Mouse (Mus musculus) lung, postnatal 10 days (tissue): Measurements from ENCODE around the gene Arid1b.
A peak's percentile ranks its signal among the peaks of the same experiment; 100 is the strongest.

ENCODE experiments used
- DNase-seq: peaks from one replicate; pipeline ENCODE4 v3.0.0; 2021

The Arid1b gene

GRCm38 (mm10) chr17:5221558-5221957 is 227.4 kb downstream of the Arid1b start:
- DNase-seq = no peak

- DNase-seq = no peak
Observed at GRCm38 (mm10) chr17:5222827-5223226, 228.7 kb downstream of the Arid1b start.

GRCm38 (mm10) chr17:5224932-5225331 is 230.8 kb downstream of the Arid1b start:
- DNase-seq = no peak

- DNase-seq = no peak
Observed at GRCm38 (mm10) chr17:5227136-5227535, 233.0 kb downstream of the Arid1b start.

GRCm38 (mm10) chr17:5227950-5228615 is 234.0 kb downstream of the Arid1b start:
- no peak for DNase-seq

DNA sequence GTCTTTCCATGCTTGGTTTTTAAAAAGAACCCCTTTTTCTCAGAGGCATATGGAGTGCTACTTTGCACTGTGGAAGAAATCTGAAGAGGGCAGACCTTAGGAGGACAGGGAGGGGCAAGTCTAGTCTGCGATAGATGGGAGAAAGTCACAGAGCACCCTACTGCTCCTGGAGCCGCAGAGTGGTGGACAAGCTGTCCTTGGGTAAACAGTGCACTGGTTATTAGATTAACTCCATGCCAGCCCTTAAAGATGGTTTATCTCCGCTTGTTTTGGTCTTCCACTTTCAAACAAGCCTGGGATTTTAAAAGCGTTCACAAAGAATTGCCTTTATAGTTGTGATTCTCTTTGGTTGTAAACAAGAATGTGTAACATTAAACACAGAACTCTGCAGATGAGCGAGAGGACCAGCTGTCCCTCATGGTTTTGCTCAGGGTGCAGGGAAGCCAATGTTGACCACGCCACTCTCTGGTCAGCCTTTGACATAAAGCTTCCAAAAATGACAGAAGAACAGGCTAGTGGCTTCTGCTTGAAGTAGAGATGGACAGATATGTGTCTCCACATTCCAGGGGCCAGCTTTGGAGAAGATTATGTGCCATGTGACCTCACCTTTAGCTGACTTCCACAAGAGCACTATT is 234.6 kb downstream of the Arid1b start:
- no peak for DNase-seq

DNA sequence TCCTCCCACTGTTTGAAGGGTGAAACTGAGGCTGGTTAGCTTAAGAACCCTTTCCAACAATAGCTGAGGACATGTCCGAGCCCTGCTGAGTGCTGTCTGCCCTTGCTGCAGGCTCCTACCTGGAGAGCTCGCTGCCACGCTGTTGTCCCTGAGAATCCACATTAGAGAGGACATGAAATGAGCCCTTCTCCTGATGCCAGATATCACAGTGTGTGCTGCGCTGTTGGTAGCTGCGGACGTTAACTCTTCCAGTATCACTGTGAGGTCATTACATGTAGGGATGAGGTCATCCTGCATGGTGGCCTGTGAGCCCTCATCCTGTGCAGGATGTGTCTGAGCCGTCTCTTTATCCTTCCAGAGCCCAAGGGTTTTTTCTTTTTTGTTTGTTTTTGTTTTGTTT is 235.9 kb downstream of the Arid1b start:
- no peak for DNase-seq

DNA sequence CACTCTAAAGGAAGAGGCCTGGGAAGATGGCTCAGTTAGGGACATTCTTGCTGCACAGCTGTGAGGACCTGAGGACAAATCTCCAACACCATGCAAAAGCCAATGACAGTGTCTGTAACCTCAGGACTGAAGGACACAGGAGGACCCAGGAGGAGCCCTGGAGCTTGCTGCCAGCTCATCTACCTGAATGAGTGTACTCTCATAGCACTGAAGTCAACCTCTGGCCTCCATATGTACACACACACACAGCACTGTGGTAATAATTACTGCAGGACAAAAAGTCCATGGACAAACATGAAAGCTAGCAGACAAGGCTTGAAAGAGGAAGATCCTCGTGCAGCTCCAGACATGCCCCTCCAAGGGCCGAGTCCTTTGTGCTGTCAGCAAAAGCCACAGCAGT is 238.0 kb downstream of the Arid1b start:
- no peak for DNase-seq

- DNase-seq = no peak
Observed at GRCm38 (mm10) chr17:5233991-5234390, 239.9 kb downstream of the Arid1b start.

DNA sequence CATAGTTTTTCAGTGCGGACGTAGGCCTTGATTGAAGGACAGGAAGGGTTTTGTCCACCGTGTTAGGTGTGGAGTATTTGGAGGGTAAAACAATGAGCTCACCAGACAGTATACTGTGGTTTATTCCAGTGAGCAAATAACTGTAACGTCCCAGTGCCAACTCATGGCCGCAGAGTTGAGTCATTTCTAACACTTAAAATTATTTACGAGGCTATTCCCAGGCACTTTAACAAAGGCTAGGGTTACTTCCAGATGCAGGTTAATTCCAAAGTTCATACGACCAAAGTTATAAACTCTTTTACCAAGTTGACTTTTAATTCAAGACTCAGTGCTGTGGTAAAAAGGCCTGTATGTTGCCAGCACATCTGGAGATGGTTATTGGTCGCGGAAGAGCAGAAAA is 240.9 kb downstream of the Arid1b start:
- no peak for DNase-seq

- DNase-seq = no peak
Observed at GRCm38 (mm10) chr17:5237765-5238164, 243.6 kb downstream of the Arid1b start.

- DNase-seq = no peak
Observed at GRCm38 (mm10) chr17:5238387-5239245, 244.5 kb downstream of the Arid1b start.

DNA sequence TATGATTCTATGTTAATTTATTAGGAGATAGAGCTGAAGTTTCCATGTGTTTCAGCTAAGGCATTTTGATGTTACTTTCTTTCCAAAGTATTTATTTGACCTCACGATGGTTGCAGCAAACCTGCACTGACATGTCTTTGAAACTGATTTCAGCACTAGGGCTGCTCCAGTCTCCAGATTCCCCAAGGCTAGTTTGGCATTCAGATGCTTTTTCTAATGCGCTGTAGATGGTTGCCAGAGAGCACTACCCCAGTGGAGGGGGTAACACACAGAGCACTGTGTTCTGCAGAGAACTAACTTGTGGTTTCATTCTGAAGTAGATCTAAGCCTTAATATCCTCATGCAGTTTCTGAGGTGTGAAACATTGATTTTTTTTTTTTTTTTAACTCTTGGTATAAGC is 250.4 kb downstream of the Arid1b start:
- no peak for DNase-seq

DNA sequence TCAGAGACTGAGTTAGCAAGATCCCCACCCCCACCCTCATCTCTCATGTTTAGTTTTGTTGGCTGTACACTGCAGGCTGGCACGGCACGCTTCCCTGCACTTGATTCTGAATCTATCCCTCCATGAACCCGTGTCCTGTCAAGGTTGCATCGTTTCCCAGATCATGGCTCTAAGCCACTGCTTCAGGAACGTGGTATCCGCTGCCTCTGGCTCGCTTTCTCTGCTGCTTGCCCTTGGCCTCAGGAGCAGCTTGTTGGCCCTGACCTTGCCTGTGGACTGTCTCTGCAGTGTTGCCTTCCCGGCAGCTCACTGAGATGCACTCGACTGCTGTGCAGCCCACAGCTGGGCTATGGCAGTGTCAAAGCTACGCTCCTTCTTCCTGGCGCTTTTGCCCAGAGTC is 252.6 kb downstream of the Arid1b start:
- DNase-seq = no peak

- no peak for DNase-seq
Observed at GRCm38 (mm10) chr17:5247247-5247646, 253.1 kb downstream of the Arid1b start.

- DNase-seq = no peak
Observed at GRCm38 (mm10) chr17:5247737-5248136, 253.6 kb downstream of the Arid1b start.

DNA sequence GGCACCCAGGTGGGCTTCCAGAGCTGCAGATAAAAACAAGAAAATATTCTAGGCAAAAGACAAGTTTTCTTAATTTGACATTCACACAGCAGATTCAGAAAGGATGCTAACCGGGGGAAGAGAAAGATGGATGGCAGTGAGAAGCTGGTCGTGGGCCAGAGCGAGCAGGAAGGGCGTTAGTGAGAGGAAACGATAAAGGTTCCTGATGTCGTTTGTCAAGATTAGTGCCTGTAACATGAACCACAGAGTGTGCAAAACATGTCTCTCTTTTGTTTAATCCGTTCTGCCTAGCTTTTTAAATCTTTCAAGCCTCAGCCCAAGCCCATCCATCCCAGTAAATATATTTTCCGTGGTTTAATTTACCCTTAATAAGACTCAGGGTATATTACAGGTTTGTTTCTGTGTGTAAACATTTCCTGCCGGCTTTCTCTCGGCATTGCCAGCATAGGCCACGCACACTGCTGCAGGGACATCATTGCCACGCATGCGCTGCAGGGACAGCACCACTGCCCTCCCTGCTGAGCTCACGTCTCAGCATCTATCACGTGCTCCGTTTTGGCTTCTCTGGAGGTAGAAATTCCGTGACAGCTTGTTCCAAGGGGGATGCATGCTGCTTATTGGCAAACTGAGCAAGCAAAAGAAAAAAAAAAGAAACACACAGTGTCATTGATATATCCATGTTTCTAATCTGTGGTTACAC is 255.0 kb downstream of the Arid1b start:
- peak; percentile 54 for DNase-seq

DNA sequence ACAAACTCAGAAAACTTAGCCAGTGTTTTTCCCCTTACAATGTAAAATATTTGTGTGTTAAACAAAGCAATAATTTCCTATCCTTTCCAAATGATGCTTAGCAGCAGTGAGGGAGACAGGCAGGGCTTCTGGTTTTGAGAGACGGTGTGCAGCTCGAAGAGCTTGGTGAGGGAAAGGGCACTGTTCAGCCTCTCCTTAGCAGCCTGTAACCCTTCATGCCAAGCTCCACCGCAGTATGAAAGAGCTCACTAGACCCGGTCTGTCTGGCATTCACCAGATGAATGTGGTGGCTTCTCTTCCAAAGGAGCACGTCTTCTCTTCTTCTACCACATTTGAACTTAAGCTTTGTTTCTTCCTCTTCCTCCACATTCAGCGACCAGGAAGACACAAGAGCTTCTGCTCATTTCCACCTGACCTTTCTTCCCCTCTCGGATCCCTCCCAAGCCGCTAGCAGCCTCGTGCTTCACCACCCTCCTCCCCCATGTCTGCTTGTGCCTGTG is 255.6 kb downstream of the Arid1b start:
- no peak for DNase-seq

GRCm38 (mm10) chr17:5252436-5252835 is 258.3 kb downstream of the Arid1b start:
- DNase-seq = peak; percentile 83

DNA sequence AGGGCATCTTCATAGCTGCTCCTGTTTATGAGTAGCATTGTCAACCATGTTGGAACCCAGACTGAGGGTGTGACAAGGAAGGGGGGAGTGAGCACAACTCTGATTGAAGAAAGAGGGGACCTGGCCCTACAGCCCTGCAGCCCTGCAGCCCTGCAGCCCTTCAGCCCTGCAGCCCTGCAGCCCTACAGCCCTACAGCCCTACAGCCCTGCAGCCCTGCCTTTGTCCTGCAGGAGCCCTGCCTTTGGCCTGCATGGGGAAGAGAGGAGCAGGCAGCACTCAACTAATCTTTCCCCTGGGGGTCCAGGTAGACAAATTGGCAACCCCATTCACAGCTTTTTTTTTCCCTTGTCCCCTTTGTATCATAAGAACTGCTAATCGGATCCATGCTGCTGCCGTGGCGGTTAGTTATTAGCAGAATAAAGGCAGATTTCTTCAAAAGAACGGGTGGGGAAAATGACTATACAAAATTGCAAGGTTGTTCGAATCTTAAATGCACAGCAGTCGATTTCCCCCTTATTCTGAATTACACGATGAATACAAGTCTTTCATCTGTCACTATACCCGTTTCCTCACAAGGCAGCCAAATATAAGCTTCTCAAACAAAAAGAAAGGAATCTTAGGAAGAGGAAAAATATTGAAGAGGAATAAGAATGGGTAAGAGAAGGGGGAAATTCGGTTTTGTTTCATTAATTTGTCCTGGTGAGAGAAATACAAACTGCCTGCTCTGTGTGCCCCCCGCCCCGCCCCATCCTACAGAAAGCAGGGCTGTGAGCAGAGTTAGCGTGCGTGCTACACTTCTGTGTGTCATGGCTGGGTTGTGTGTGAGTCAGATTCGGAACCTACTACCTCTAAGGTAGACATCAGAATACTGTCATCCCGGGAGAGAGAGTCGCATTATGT is 260.8 kb downstream of the Arid1b start:
- DNase-seq = no peak

- no peak for DNase-seq
Observed at GRCm38 (mm10) chr17:5255618-5255933, 261.4 kb downstream of the Arid1b start.

DNA sequence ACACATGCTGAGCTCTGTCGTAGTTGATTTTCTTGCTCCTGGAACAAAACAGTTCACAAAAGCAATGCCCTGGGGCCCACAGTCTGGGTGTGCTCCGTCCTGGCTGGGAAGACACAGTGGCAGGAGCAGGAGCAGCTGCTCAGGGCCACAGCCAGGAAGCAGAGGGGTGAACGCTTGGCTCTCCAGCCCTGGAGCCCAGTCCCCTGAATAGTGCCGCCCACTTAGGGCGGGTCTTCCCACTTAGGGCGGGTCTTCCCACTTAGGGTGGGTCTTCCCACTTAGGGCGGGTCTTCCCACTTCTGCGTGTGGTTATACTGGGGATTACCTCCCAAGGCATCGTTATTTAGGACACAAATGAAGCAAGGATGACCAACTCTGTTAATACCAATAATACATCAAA is 264.8 kb downstream of the Arid1b start:
- no peak for DNase-seq
